In genomic region chr7:28562371-28562770, GRCm38 (mm10) we compare ENCODE assay signal across 28 mouse cellular contexts. TPM values are rescaled to one million over a fixed set of nuclear protein-coding genes. Genes with fewer than 3 reads are reported as not detected.
DNase-seq lines count a peak whose midpoint lies in the region.
"Had no signal": no experiment of that assay in that cellular context is flagged by ENCODE, and none has a peak within 500 bp of the region (broad histone marks: within the 10 kb centered on the region; RNA-seq: fewer than 3 reads in every experiment).

No protein-coding gene starts in this region.

- intact Hi-C loops in left cerebral cortex, postnatal 4 days (cut with DNase I) = no loop called here

- peak; percentile 31 for DNase-seq in Muller cell, postnatal 12 days (ENCODE audit: inconsistent ontology term)
- DNase-seq in cerebellum, adult 11-12 months = peak; percentile 75
- peak; percentile 69 for DNase-seq in cerebellum, adult 9-10 months
- DNase-seq in cerebellum, postnatal 25 days = peak; percentile 75 to 80
- no peak for DNase-seq in retina, embryonic 14.5 days (ENCODE audit: low spot score)
- no peak for DNase-seq in left cerebral cortex, postnatal 4 days
- no peak for DNase-seq in frontal cortex, adult 2 months (ENCODE audit: extremely low spot score in 1 of 2, low spot score in 1 of 2)
- DNase-seq: adrenal gland, adult 8-10 months; adrenal gland, postnatal 36 days; gastrocnemius, postnatal 10 days; heart, adult 18-20 months; heart, postnatal 14 days; kidney, adult 2 months had no signal

RNA-seq across cellular contexts. Expression of gene Nccrp1, which starts 15.3 kb away (rescaled TPM):
- not detected for total RNA-seq in left cerebral cortex, postnatal 4 days (2021)
- 1.1 and 2.1 TPM in 2 replicates for polyA plus RNA-seq in frontal cortex, adult 2 months (2012; rRNA removed)
- total RNA-seq: adrenal gland, adult 8-10 months; CH12.LX; gastrocnemius, postnatal 10 days; gastrocnemius, postnatal 4 days; heart, adult 18-20 months; heart, postnatal 14 days; hematopoietic stem cell, adult 5-6 weeks; hindbrain, postnatal 0 days had no signal
- polyA plus RNA-seq: embryonic facial prominence, embryonic 12.5 days; forebrain, embryonic 12.5 days; forebrain, embryonic 16.5 days; heart, embryonic 10.5 days; heart, embryonic 15.5 days; hindbrain, embryonic 13.5 days; intestine, embryonic 15.5 days; kidney, embryonic 16.5 days had no signal

RNA-seq across cellular contexts. Expression of gene Sycn, which starts 21.7 kb away (rescaled TPM):
- not detected for total RNA-seq in left cerebral cortex, postnatal 4 days (2021)
- polyA plus RNA-seq in frontal cortex, adult 2 months (2012; rRNA removed) = 0.40 TPM in 1 of 2 replicates, not detected in the other
- total RNA-seq: adrenal gland, adult 8-10 months; adrenal gland, postnatal 36 days; CH12.LX; ES-E14; gastrocnemius, postnatal 10 days; gastrocnemius, postnatal 4 days; heart, adult 18-20 months; heart, postnatal 14 days; hematopoietic stem cell, adult 5-6 weeks; hindbrain, postnatal 0 days had no signal
- polyA plus RNA-seq: brain, embryonic 14.5 days; cortical plate, adult 2 months; embryonic facial prominence, embryonic 12.5 days; forebrain, embryonic 12.5 days; forebrain, embryonic 16.5 days; heart, embryonic 10.5 days; heart, embryonic 15.5 days; hindbrain, embryonic 13.5 days; hindbrain, postnatal 0 days; kidney, embryonic 16.5 days had no signal

RNA-seq across cellular contexts. Expression of gene Samd4b, which starts 35.6 kb away (rescaled TPM):
- total RNA-seq in left cerebral cortex, postnatal 4 days (2021) = 10 to 100 TPM; 67.9 to 70.0 TPM
- polyA plus RNA-seq in frontal cortex, adult 2 months (2012; rRNA removed) = 62.4 and 66.9 TPM in 2 replicates

RNA-seq across cellular contexts. Expression of gene Pak4, which starts 35.6 kb away (rescaled TPM):
- 10 to 100 TPM; 11.6 to 11.9 TPM for total RNA-seq in left cerebral cortex, postnatal 4 days (2021)
- polyA plus RNA-seq in frontal cortex, adult 2 months (2012; rRNA removed) = 8.7 and 8.8 TPM in 2 replicates

RNA-seq across cellular contexts. Expression of gene Ifnl3, which starts 39.7 kb away (rescaled TPM):
- not detected for total RNA-seq in left cerebral cortex, postnatal 4 days (2021)
- polyA plus RNA-seq in frontal cortex, adult 2 months (2012; rRNA removed) = not detected in 2 replicates
- total RNA-seq: adrenal gland, adult 8-10 months; adrenal gland, postnatal 36 days; CH12.LX; ES-E14; gastrocnemius, postnatal 10 days; gastrocnemius, postnatal 4 days; heart, adult 18-20 months; heart, postnatal 14 days; hematopoietic stem cell, adult 5-6 weeks; hindbrain, postnatal 0 days had no signal
- polyA plus RNA-seq: brain, embryonic 14.5 days; cortical plate, adult 2 months; embryonic facial prominence, embryonic 12.5 days; forebrain, embryonic 12.5 days; forebrain, embryonic 16.5 days; heart, embryonic 10.5 days; heart, embryonic 15.5 days; hindbrain, embryonic 13.5 days; hindbrain, postnatal 0 days; intestine, embryonic 15.5 days; kidney, adult 2 months; kidney, embryonic 16.5 days had no signal

Comparison
In these comparisons a context has a peak if more than half of its experiments do, and no peak if none do; other contexts are left out.
1. DNase-seq: peak in Muller cell, postnatal 12 days (single experiment), cerebellum, adult 11-12 months (single experiment), cerebellum, adult 9-10 months (single experiment) and cerebellum, postnatal 25 days (2 of 2); none in retina, embryonic 14.5 days (single experiment), left cerebral cortex, postnatal 4 days (single experiment) and frontal cortex, adult 2 months (0 of 2).